Mouse (Mus musculus) forebrain, postnatal 0 days (tissue): Measurements from ENCODE around the gene Cxcl12. TPM values are rescaled to one million over a fixed set of nuclear protein-coding genes. Genes with fewer than 3 reads are reported as not detected.

Experiments used
- ATAC-seq: fragments of 200-750 bp; cut with Nextera tagmentation; 2 replicates; pipeline ENCODE4 v1.8.0; 2017; ENCODE audit warnings: mild to moderate bottlenecking, moderate library complexity
- DNase-seq: peaks from one replicate; pipeline ENCODE4 v3.0.0-alpha.2; 2015
- H3K27ac ChIP-seq: fragments of 300-500 bp; sonication (generic); 2 replicates; pipeline ENCODE4 v1.5.1; 2014; ENCODE audit warnings: low read depth, mild to moderate bottlenecking, antibody characterized with exemption, low read length, moderate library complexity, mixed read lengths
- H3K27me3 ChIP-seq: fragments of 300-500 bp; sonication (generic); 2 replicates; pipeline ENCODE4 v1.6.1; 2014; ENCODE audit warnings: mild to moderate bottlenecking, low read length, mixed read lengths; ENCODE audit not compliant: insufficient read depth
- H3K36me3 ChIP-seq: fragments of 300-500 bp; sonication (generic); 2 replicates; pipeline ENCODE4 v1.6.1; 2014; ENCODE audit warnings: mild to moderate bottlenecking, moderate library complexity; ENCODE audit not compliant: insufficient read depth
- H3K4me1 ChIP-seq: fragments of 300-500 bp; sonication (generic); 2 replicates; pipeline ENCODE4 v1.6.1; 2014; ENCODE audit warnings: antibody characterized with exemption; ENCODE audit not compliant: insufficient read depth
- H3K4me2 ChIP-seq: fragments of 300-500 bp; sonication (generic); 2 replicates; pipeline ENCODE4 v1.6.1; 2014; ENCODE audit warnings: low read depth, mild to moderate bottlenecking, moderate library complexity
- H3K4me3 ChIP-seq: fragments of 300-500 bp; sonication (generic); 2 replicates; pipeline ENCODE4 v1.5.1; 2014; ENCODE audit warnings: low read depth, low read length, mixed read lengths
- H3K9ac ChIP-seq: fragments of 300-500 bp; sonication (generic); 2 replicates; pipeline ENCODE4 v1.6.1; 2014; ENCODE audit warnings: mild to moderate bottlenecking
- H3K9me3 ChIP-seq: fragments of 300-500 bp; sonication (generic); 2 replicates; pipeline ENCODE4 v1.6.1; 2016; ENCODE audit warnings: low read length
- CTCF ChIP-seq: sonication (generic); IDR thresholded peaks from 2 replicates; pipeline ENCODE4 v1.5.1; 2016; ENCODE audit warnings: antibody characterized with exemption, control low read depth, low read depth
- WGBS: fragments of 180-500 bp; shearing (Covaris S2); extraction: QIAGEN DNeasy Blood & Tissue Kit; methylation state at CpG from one replicate; pipeline ENCODE4 v1.1.7; 2014; 5-methylcytosine and 5-hydroxymethylcytosine counted together
- polyA plus RNA-seq: library from polyadenylated mRNA; unstranded; fragments of >200 nt; fragmentation: Nextera tagmentation; extraction: Ambion mirVana; gene quantifications from 2 replicates; pipeline ENCODE4 v1.2.1, GENCODE M21; 2015
- total RNA-seq: library from RNA; depleted of rRNA; stranded (reverse); fragments of >200 nt; gene quantifications from 2 replicates; pipeline ENCODE4 v1.2.3, GENCODE M21; 2014

Cxcl12 gene
- total and polyA plus RNA-seq, 2 experiments from 2014 or later, result 32.0 to 70.7 TPM

DNA sequence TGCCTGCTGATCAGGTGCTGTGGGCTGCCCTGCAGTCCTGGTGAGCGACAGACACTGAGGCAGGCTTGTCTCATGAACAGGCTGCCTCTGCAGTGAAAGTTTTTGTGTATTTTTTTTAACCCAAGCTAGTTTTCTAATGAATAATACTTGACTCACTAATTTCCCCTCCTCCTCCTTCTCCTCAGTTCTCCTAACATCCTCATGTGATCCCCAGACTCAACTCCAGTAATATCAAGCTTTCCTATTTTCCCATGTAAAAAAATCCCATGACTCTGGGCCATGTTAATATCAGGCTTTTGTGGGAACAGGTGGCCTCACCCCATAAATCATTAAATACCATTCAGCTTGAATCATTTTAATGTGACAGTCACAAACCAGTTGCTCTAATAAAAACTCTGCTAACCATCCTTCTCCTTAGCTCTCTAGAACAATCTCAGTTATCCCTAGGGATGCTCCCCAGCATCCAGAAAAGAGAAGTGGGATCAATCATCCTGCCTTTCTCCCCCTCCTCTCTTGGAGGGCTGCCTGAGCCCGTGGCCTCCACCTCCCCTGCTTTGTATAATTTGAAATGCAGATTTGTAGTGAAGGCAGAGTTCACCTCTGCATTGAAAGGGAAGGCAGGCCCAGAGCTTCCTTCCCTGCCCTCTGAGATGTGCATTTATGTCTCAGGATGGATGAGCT, 6.9 kb downstream of the Cxcl12 start:
- H3K4me2 ChIP-seq, result no peak overlapping the region
- TF ChIP-seq CTCF, result no peak
- H3K4me1 ChIP-seq, result no peaks in the 10 kb centered on the region
- no peak overlapping the region for H3K4me3 ChIP-seq
- H3K27ac ChIP-seq, result no peak overlapping the region
- H3K27me3 ChIP-seq, result peaks cover 8% of the 10 kb centered on the region; the same call in 1 of the 2 replicates
- ATAC-seq (no peak), DNase-seq (no peak)
- H3K9me3 ChIP-seq, result no peaks in the 10 kb centered on the region
- WGBS, result 44% methylated on average over 2 of the region's 2 CpGs
- no peaks in the 10 kb centered on the region for H3K36me3 ChIP-seq
- H3K9ac ChIP-seq, result no peak overlapping the region

DNA sequence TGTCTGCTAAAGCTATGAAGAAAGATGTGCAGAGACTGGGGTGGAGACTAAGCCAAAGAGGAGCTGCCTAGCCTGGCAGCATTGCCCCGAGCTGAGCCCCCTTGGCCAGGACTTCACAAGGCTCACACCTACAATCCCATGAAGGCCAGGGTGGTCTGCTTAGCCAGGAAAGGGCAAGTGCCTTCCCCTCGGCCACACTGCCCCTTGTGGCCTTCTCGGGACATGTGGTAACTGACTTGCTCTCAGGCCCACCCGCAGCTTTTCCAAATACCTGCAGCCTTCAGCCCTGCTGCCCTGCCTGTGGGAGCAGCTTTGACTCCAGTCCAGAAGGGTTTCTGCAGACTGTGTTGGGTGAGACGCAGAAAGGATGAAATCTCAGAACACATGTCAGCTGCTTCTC, 8.1 kb downstream of the Cxcl12 start:
- no peak overlapping the region for H3K9ac ChIP-seq
- 0 out of 2 replicates have a peak, but pooled peaks cover under 1% of the 10 kb centered on the region for H3K27me3 ChIP-seq
- ATAC-seq (no peak), DNase-seq (no peak)
- H3K4me3 ChIP-seq, result no peak overlapping the region
- TF ChIP-seq CTCF, result peak; percentile 45
- H3K36me3 ChIP-seq, result no peaks in the 10 kb centered on the region
- H3K4me2 ChIP-seq, result no peak overlapping the region
- WGBS, result 24% methylated on average over 5 of the region's 5 CpGs
- no peak overlapping the region for H3K27ac ChIP-seq
- no peaks in the 10 kb centered on the region for H3K9me3 ChIP-seq
- no peaks in the 10 kb centered on the region for H3K4me1 ChIP-seq

DNA sequence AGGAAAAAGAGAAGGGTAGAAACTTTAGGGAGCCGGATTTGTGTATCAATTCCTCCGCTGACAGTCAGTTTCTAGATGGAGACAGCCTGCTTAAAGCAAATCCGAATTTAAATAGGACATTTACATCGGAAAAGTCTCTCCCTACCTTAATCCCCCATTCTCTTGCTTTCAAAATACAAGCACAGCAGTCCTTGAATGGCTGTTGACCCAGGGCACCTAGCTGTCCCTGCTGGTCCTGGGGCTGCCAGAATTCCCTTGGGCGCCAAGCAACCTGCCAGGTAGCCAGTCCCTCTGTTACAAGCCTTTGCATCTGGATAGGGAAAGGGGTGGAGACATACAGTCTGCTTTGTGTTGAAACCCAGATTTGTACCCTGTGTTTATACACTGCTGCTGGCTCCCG, 12.0 kb downstream of the Cxcl12 start:
- Histone ChIP-seq H3K9me3 (no peaks in the 10 kb centered on the region), H3K27me3 (no peaks in the 10 kb centered on the region), H3K27ac (no peak overlapping the region), H3K4me1 (no peaks in the 10 kb centered on the region), H3K4me3 (no peak overlapping the region), H3K9ac (no peak overlapping the region), H3K4me2 (no peak overlapping the region), H3K36me3 (no peaks in the 10 kb centered on the region)
- WGBS, result 24% methylated on average over 6 of the region's 6 CpGs
- ATAC-seq (no peak), DNase-seq (no peak)
- TF ChIP-seq CTCF, result no peak

DNA sequence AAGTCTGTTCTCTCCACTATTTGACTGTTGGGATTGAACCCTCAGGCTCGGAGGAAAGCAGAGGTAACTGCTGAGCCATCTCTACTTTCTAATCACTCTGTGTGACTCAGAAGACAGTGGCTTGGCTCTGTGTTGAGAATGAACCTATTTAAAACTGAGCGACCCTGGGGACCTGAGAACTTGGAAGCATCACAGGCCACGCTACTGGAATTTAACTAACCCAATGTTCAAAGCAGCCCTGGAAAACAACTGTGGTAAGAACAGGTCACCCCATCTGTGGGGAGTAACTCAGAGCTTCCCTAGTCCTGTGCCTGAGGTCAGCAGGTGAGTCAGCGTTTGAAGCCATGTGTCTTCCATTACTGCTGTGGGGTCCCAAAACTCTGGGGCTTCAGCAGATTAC, 17.0 kb downstream of the Cxcl12 start:
- Histone ChIP-seq H3K27me3 (no peaks in the 10 kb centered on the region), H3K4me2 (no peak overlapping the region), H3K4me1 (no peaks in the 10 kb centered on the region), H3K9me3 (no peaks in the 10 kb centered on the region), H3K27ac (no peak overlapping the region), H3K36me3 (no peaks in the 10 kb centered on the region), H3K9ac (no peak overlapping the region), H3K4me3 (no peak overlapping the region)
- DNase-seq (no peak), ATAC-seq (no peak)
- 85% methylated on average over 4 of the region's 4 CpGs for WGBS
- TF ChIP-seq CTCF, result no peak

DNA sequence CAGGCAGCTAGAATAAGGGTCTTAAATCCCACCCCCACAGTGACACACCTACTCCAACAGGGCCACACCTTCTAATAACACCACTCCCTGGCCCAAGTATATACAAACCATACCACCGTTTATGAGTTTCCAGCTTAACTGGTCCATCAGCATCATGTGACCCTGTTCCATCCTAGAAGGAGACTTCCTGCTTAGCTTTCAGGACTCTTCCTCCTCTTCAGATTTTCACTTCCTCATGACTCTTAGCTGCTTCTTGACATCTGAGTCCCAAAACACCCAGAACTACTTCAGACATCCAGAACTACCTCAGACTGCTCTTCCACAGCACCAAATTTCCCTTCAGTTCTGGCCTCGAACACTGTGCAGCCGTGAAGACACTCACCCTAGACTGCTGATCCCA, 22.1 kb downstream of the Cxcl12 start:
- no peak overlapping the region for H3K27ac ChIP-seq
- WGBS, result 95% methylated on average over 3 of the region's 3 CpGs

GRCm38 (mm10) chr6:117191741-117192140, 23.4 kb downstream of the Cxcl12 start:
- H3K4me1 ChIP-seq, result no peaks in the 10 kb centered on the region
- DNase-seq, result no peak
- no peaks in the 10 kb centered on the region for H3K36me3 ChIP-seq
- WGBS, result 92% methylated on average over 6 of the region's 6 CpGs
- no peak overlapping the region for H3K4me2 ChIP-seq
- H3K9ac ChIP-seq, result no peak overlapping the region
- ATAC-seq, result no peak
- H3K9me3 ChIP-seq, result no peaks in the 10 kb centered on the region
- H3K27me3 ChIP-seq, result no peaks in the 10 kb centered on the region
- H3K27ac ChIP-seq, result no peak overlapping the region
- no peak overlapping the region for H3K4me3 ChIP-seq
- TF ChIP-seq CTCF, result no peak

More for the DNA sequence above, 22.1 kb downstream of the Cxcl12 start:
- no peak for ATAC-seq
- no peak overlapping the region for H3K9ac ChIP-seq
- no peak overlapping the region for H3K4me3 ChIP-seq
- H3K4me1 ChIP-seq, result no peaks in the 10 kb centered on the region
- no peaks in the 10 kb centered on the region for H3K9me3 ChIP-seq
- H3K27me3 ChIP-seq, result no peaks in the 10 kb centered on the region
- no peak for TF ChIP-seq CTCF
- DNase-seq, result no peak
- no peaks in the 10 kb centered on the region for H3K36me3 ChIP-seq
- H3K4me2 ChIP-seq, result no peak overlapping the region

GRCm38 (mm10) chr6:117192678-117193077, 24.3 kb downstream of the Cxcl12 start:
- TF ChIP-seq CTCF, result no peak
- ATAC-seq (no peak), DNase-seq (no peak)
- H3K9me3 ChIP-seq, result no peaks in the 10 kb centered on the region
- no peak overlapping the region for H3K4me3 ChIP-seq
- H3K4me2 ChIP-seq, result no peak overlapping the region
- WGBS, result 87% methylated on average over 7 of the region's 7 CpGs
- H3K36me3 ChIP-seq, result no peaks in the 10 kb centered on the region
- no peak overlapping the region for H3K27ac ChIP-seq
- no peak overlapping the region for H3K9ac ChIP-seq
- H3K27me3 ChIP-seq, result no peaks in the 10 kb centered on the region
- H3K4me1 ChIP-seq, result no peaks in the 10 kb centered on the region
